Mouse (Mus musculus): ENCODE measurements at regions not wholly inside any gene's neighbourhood (a gene's known extent, or its start where the extent isn't known, plus 50 kb on each side); places are given as distances from the start of the nearest gene placed in this dataset.

- DNase-seq (ENCODE audit: low read depth, low spot score): no peak
- Histone ChIP-seq H3K79me2 (ENCODE audit: control insufficient read depth, insufficient read depth, low read length, poor library complexity) (no peaks in the 10 kb centered on the region), H3K9ac (ENCODE audit: control insufficient read depth, low read depth, low read length, poor library complexity, severe bottlenecking) (no peak overlapping the region), H3K4me1 (ENCODE audit: control insufficient read depth in 1 of 2, insufficient read depth in 2 of 2, low read length in 2 of 2) (no peaks in the 10 kb centered on the region), H3K9me3 (replicated peaks; ENCODE audit: insufficient read depth, low read length) (no peaks in the 10 kb centered on the region), H3K4me3 (ENCODE audit: control insufficient read depth in 1 of 2, insufficient read depth in 1 of 2, low read depth in 2 of 2, low read length in 2 of 2) (no peak overlapping the region), H3K27me3 (ENCODE audit: control insufficient read depth in 1 of 2, insufficient read depth in 2 of 2, low read length in 2 of 2) (no peaks in the 10 kb centered on the region), H3K27ac (ENCODE audit: control insufficient read depth, low read depth, low read length) (no peak overlapping the region), H3K36me3 (ENCODE audit: control insufficient read depth in 1 of 2, insufficient read depth in 2 of 2, low read length in 2 of 2) (no peaks in the 10 kb centered on the region; a peak in 1 of 4 replicates)
- TF ChIP-seq ELF1 (IDR thresholded peaks at IDR 0.05; ENCODE audit: low read depth, low read length) (no peak), USF1 (IDR thresholded peaks at IDR 0.05; ENCODE audit: low read depth, low read length) (no peak), UBTF (IDR thresholded peaks at IDR 0.05; ENCODE audit: borderline replicate concordance, insufficient read depth, low read depth, low read length) (no peak)
These were observed 70.0 kb downstream of the 4930426L09Rik start for GRCm38 (mm10) chr2:19068161-19068560.

GRCm38 (mm10) chr2:19083816-19084215 is 85.7 kb downstream of the 4930426L09Rik start:
- DNase-seq (ENCODE audit: low read depth, low spot score): no peak
- H3K9me3 ChIP-seq (replicated peaks; ENCODE audit: insufficient read depth, low read length): no peaks in the 10 kb centered on the region
- peaks cover 0 to 13% of the 10 kb centered on the region in 2 experiments; a peak in 2 of 4 replicates for H3K4me1 ChIP-seq (ENCODE audit: control insufficient read depth in 1 of 2, insufficient read depth in 2 of 2, low read length in 2 of 2)
- peaks cover 0 to 11% of the 10 kb centered on the region in 2 experiments; a peak in 2 of 4 replicates for H3K36me3 ChIP-seq (ENCODE audit: control insufficient read depth in 1 of 2, insufficient read depth in 2 of 2, low read length in 2 of 2)
- no peaks in the 10 kb centered on the region for H3K27me3 ChIP-seq (ENCODE audit: control insufficient read depth in 1 of 2, insufficient read depth in 2 of 2, low read length in 2 of 2)
- no peak for TF ChIP-seq MXI1 (IDR thresholded peaks at IDR 0.05; ENCODE audit: low read depth, low read length)
- TF ChIP-seq ZKSCAN1 (IDR thresholded peaks at IDR 0.05; ENCODE audit: low read depth, low read length): no peak
- peak; percentile 47; the same call in 1 of the 2 replicates for TF ChIP-seq ZNF384 (IDR thresholded peaks at IDR 0.05; ENCODE audit: low read depth, low read length)
- no peak for TF ChIP-seq POLR2AphosphoS5 (IDR thresholded peaks at IDR 0.05; ENCODE audit: borderline replicate concordance, low read depth, low read length)
- TF ChIP-seq ZMIZ1 (IDR thresholded peaks at IDR 0.05; ENCODE audit: low read depth, low read length): no peak
- TF ChIP-seq MAX (IDR thresholded peaks at IDR 0.05; ENCODE audit: low read length): no peak
- TF ChIP-seq USF2 (IDR thresholded peaks at IDR 0.05; ENCODE audit: borderline replicate concordance in 1 of 2, insufficient read depth in 1 of 2, low read depth in 1 of 2, low read length in 2 of 2): no peak
- TF ChIP-seq SIN3A (IDR thresholded peaks at IDR 0.05; ENCODE audit: low read length): no peak
- no peak overlapping the region for H3K27ac ChIP-seq (ENCODE audit: control insufficient read depth, low read depth, low read length)
- H3K4me3 ChIP-seq (ENCODE audit: control insufficient read depth in 1 of 2, insufficient read depth in 1 of 2, low read depth in 2 of 2, low read length in 2 of 2): no peak overlapping the region
- H3K9ac ChIP-seq (ENCODE audit: control insufficient read depth, low read depth, low read length, poor library complexity, severe bottlenecking): no peak overlapping the region
- no peaks in the 10 kb centered on the region for H3K79me2 ChIP-seq (ENCODE audit: control insufficient read depth, insufficient read depth, low read length, poor library complexity)

- DNase-seq (ENCODE audit: low read depth, low spot score): peak; percentile 40
- H3K36me3 ChIP-seq (ENCODE audit: control insufficient read depth in 1 of 2, insufficient read depth in 2 of 2, low read length in 2 of 2): peaks cover 0 to 11% of the 10 kb centered on the region in 2 experiments; a peak in 2 of 4 replicates
- no peak for TF ChIP-seq CTCF (IDR thresholded peaks at IDR 0.05 in 2 of 3, conservative IDR thresholded peaks at IDR 0.05 in 1 of 3; ENCODE audit: control insufficient read depth in 1 of 3, insufficient read depth in 1 of 3, low read depth in 2 of 3, low read length in 3 of 3, poor library complexity in 1 of 3, severe bottlenecking in 1 of 3)
- no peak for TF ChIP-seq MYB (IDR thresholded peaks at IDR 0.05; ENCODE audit: low read depth, low read length)
- TF ChIP-seq SMC3 (IDR thresholded peaks at IDR 0.05; ENCODE audit: low read depth, low read length): no peak
- peak; percentile 57; the same call in 1 of the 2 replicates for TF ChIP-seq RCOR1 (IDR thresholded peaks at IDR 0.05; ENCODE audit: low read depth, low read length)
- TF ChIP-seq NELFE (IDR thresholded peaks at IDR 0.05; ENCODE audit: low read depth, low read length): no peak
- no peak for TF ChIP-seq TAL1 (IDR thresholded peaks at IDR 0.05; ENCODE audit: low read length)
- 0 out of 2 replicates have a peak, but pooled peaks have one; percentile 25 for TF ChIP-seq GATA1 (IDR thresholded peaks at IDR 0.05; ENCODE audit: low read depth, low read length)
- TF ChIP-seq ETS1 (IDR thresholded peaks at IDR 0.05; ENCODE audit: low read depth, low read length): peak; percentile 41; the same call in 1 of the 2 replicates
These were observed 87.0 kb downstream of the 4930426L09Rik start for GRCm38 (mm10) chr2:19085105-19085504.

More at GRCm38 (mm10) chr2:19085105-19085504, 87.0 kb downstream of the 4930426L09Rik start:
- Histone ChIP-seq H3K9me3 (replicated peaks; ENCODE audit: insufficient read depth, low read length) (no peaks in the 10 kb centered on the region), H3K4me3 (ENCODE audit: control insufficient read depth in 1 of 2, insufficient read depth in 1 of 2, low read depth in 2 of 2, low read length in 2 of 2) (no peak overlapping the region), H3K79me2 (ENCODE audit: control insufficient read depth, insufficient read depth, low read length, poor library complexity) (no peaks in the 10 kb centered on the region), H3K4me1 (ENCODE audit: control insufficient read depth in 1 of 2, insufficient read depth in 2 of 2, low read length in 2 of 2) (peaks cover 0 to 13% of the 10 kb centered on the region in 2 experiments; a peak in 2 of 4 replicates), H3K9ac (ENCODE audit: control insufficient read depth, low read depth, low read length, poor library complexity, severe bottlenecking) (no peak overlapping the region), H3K27ac (ENCODE audit: control insufficient read depth, low read depth, low read length) (no peak overlapping the region), H3K27me3 (ENCODE audit: control insufficient read depth in 1 of 2, insufficient read depth in 2 of 2, low read length in 2 of 2) (no peaks in the 10 kb centered on the region)

Data from MEL (cell line).